Mouse (Mus musculus): ENCODE results near the gene Il23a. TPM values are rescaled to one million over a fixed set of nuclear protein-coding genes. Genes with fewer than 3 reads are reported as not detected.
A peak's percentile ranks its signal among the peaks of the same experiment; 100 is the strongest.
"Not testable (repeated sequence)": the region's sequence is repeated elsewhere in the genome, so short reads cannot be mapped to it uniquely, and the experiment has no call there.

Gene Il23a
- polyA plus RNA-seq, 1 experiment from 2014 or later = 0.12 TPM

DNA sequence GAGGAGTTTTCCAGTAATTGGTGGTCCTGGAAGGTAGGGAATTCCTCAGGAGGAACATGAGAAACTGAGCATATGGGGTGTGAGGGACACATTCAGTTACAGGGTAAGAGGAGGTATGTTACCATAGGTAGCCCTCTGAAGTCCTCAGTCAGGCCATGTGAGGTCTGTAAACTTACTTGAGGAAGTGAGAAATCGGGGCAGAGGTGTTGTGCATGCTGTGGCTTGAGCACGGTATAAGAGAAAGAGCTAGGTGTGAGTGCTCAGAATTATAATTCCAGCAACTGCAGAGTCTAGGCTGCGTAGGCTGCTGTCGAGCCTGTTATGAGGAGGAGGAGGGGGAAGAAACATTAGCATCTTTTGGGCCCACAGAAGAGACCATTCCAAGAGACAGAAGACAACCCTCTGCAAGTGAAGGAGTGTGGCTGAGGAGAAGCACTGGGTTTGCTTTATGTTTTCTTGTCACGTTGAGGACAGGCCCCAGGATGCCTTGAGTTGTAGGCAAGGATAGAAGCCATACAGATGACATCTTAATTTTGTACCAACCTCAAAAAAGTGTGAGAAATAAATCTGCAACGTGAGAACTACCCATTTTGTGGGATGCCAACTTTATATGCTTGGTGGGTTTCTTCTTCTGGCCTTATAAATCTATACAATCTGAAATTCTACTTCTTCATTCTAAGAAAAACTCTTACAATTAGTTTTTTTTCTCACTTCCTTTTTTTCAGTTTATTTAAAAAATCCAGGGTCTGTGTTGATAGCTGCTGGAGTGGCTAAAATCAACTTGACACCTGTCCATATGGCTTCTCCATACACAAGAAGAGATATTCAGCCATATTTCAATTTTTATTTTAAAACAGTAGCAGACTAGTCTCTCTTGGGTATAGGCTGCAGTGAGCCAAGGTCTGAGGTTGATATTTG is 34.9 kb downstream of the Il23a start:
- whole genome bisulfite sequencing (ENCODE audit: insufficient replicate concordance) = 57% methylated on average over 6 of the region's 6 CpGs
- no peak overlapping the region for H3K27ac ChIP-seq (ENCODE audit: low read length)
- no peaks in the 10 kb centered on the region for H3K36me3 ChIP-seq (ENCODE audit: control insufficient read depth, insufficient read depth)
- peaks cover 4% of the 10 kb centered on the region for H3K4me1 ChIP-seq (ENCODE audit: control insufficient read depth, low read depth, low read length)
- H3K4me2 ChIP-seq (ENCODE audit: low read depth, low read length) = no peak overlapping the region
- no peak for ATAC-seq (ENCODE audit: low read depth)
- no peaks in the 10 kb centered on the region for H3K27me3 ChIP-seq (ENCODE audit: control insufficient read depth, insufficient read depth, low read depth, low read length)
- no peak overlapping the region for H3K4me3 ChIP-seq (ENCODE audit: low read depth, low read length)
- H3K9me3 ChIP-seq (replicated peaks; ENCODE audit: control insufficient read depth, low read length) = no peaks in the 10 kb centered on the region
- no peak overlapping the region for H3K9ac ChIP-seq (ENCODE audit: low read depth, low read length)

DNA sequence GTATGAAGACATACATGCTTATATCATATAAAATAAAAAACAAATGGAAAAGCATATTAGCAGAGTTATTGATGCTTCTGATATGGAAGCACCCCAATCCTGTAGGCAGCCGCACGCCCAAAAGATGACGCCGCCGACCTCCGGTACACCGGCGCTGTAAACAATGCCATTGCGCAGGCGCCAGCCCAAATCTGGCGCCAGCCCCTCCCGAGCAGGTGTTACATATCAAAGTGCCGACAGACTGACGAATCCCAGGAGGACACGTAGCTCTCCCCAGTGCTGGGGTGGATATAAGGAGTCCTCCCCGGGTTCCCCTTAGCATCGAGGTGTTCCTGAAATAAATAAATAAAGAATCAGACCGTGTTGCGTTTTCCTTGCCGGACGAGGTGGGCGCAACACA is 36.3 kb downstream of the Il23a start:
- Histone ChIP-seq H3K9ac (ENCODE audit: low read depth, low read length) (no peak overlapping the region), H3K9me3 (replicated peaks; ENCODE audit: control insufficient read depth, low read length) (no peaks in the 10 kb centered on the region), H3K36me3 (ENCODE audit: control insufficient read depth, insufficient read depth) (no peaks in the 10 kb centered on the region), H3K4me2 (ENCODE audit: low read depth, low read length) (no peak overlapping the region), H3K27me3 (ENCODE audit: control insufficient read depth, insufficient read depth, low read depth, low read length) (no peaks in the 10 kb centered on the region), H3K4me3 (ENCODE audit: low read depth, low read length) (no peak overlapping the region), H3K27ac (ENCODE audit: low read length) (no peak overlapping the region), H3K4me1 (ENCODE audit: control insufficient read depth, low read depth, low read length) (peaks cover 4% of the 10 kb centered on the region)
- ATAC-seq (ENCODE audit: low read depth) = no peak
- 80% methylated on average over 22 of the region's 22 CpGs for WGBS (ENCODE audit: insufficient replicate concordance)

DNA sequence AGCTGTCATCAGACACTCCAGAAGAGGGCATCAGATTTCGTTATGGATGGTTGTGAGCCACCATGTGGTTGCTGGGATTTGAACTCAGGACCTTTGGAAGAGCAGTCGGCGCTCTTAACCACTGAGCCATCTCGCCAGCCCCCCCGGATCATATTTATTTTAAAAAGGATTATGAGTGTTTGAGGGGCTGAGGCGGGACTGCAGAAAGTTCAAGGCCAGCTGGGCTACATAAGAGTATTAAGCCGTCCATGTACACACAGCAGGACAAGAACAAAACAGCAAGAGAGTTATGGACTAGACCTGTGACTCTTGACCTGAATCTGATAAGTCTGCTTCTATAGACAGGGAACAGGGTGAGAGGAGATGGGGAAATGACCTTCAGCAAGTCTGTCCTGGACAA is 38.2 kb downstream of the Il23a start:
- not testable (repeated sequence) for H3K27me3 ChIP-seq (ENCODE audit: control insufficient read depth, insufficient read depth, low read depth, low read length); H3K27ac ChIP-seq (ENCODE audit: low read length); H3K4me3 ChIP-seq (ENCODE audit: low read depth, low read length); H3K36me3 ChIP-seq (ENCODE audit: control insufficient read depth, insufficient read depth); ATAC-seq (ENCODE audit: low read depth); H3K9ac ChIP-seq (ENCODE audit: low read depth, low read length); H3K4me1 ChIP-seq (ENCODE audit: control insufficient read depth, low read depth, low read length); H3K4me2 ChIP-seq (ENCODE audit: low read depth, low read length); H3K9me3 ChIP-seq (replicated peaks; ENCODE audit: control insufficient read depth, low read length)
- 77% methylated on average over 7 of the region's 7 CpGs for WGBS (ENCODE audit: insufficient replicate concordance)

DNA sequence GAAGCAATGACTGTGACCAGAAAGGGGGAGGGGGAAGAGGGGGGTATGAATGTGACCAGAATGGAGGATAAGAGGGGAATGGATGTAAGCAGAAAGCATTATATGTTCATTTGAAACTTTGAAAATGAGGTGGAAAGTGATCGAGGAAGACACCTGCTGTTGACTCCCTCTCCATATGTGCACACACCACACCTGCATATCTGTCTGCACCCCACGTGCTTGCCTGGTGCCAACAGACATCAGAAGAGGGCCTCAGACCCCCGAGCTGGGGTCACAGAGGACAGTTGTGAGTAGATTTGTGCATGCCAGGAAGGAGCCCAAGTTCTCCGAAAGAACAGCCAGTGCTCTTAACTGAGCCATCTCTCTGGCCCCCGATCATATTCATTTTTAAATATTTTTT is 38.6 kb downstream of the Il23a start:
- no peaks in the 10 kb centered on the region for H3K27me3 ChIP-seq (ENCODE audit: control insufficient read depth, insufficient read depth, low read depth, low read length)
- 63% methylated on average over 5 of the region's 5 CpGs for WGBS (ENCODE audit: insufficient replicate concordance)
- no peak overlapping the region for H3K4me2 ChIP-seq (ENCODE audit: low read depth, low read length)
- H3K4me3 ChIP-seq (ENCODE audit: low read depth, low read length) = no peak overlapping the region
- no peak overlapping the region for H3K9ac ChIP-seq (ENCODE audit: low read depth, low read length)
- no peak overlapping the region for H3K27ac ChIP-seq (ENCODE audit: low read length)
- no peak for ATAC-seq (ENCODE audit: low read depth)
- H3K4me1 ChIP-seq (ENCODE audit: control insufficient read depth, low read depth, low read length) = peaks cover 4% of the 10 kb centered on the region
- no peaks in the 10 kb centered on the region for H3K36me3 ChIP-seq (ENCODE audit: control insufficient read depth, insufficient read depth)
- no peaks in the 10 kb centered on the region for H3K9me3 ChIP-seq (replicated peaks; ENCODE audit: control insufficient read depth, low read length)

DNA sequence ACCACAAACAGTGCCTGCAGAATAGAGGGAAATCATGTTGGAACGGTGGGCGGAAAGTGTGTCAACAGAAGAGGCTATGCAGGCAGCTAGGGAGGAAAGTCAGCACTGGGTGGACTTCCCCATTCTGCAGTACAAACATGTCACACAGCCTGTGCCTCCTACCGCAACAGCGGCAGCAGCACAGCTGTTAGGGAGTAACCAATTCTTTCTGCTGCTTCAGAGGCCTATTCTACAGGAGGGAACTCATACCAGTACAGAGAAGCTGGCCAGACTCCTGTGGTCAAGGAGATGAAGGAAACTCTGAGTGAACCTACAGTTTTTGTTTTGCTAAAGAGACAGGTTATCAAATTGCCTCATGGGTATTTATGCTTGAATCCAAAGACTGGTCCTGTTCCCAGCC is 39.6 kb downstream of the Il23a start:
- whole genome bisulfite sequencing (ENCODE audit: insufficient replicate concordance) = 24% methylated on average over 4 of the region's 4 CpGs
- peak overlapping the region; percentile 54; the same call in 1 of the 2 replicates for H3K27ac ChIP-seq (ENCODE audit: low read length)

DNA sequence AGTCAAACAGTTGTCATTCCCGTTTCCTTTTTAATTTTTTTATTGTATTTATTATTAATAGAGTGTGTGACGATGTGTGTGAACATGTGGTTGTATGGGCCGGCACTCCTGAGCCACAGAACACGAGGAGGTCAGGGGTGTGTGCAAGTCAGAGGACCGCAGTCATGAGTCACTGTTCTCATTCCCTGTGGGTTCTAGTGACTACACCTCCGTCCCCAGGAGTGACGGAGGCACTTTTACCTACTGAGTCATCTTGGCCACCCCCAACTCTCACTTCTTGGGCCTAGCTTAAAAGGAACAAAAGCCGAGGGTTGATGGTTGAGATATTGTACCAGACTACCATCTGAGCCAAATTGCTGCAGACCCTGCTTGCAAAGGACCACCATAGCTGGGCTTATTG is 42.2 kb downstream of the Il23a start:
- Histone ChIP-seq H3K27ac (ENCODE audit: low read length) (no peak overlapping the region), H3K9ac (ENCODE audit: low read depth, low read length) (no peak overlapping the region)

More for the DNA sequence above, 39.6 kb downstream of the Il23a start:
- Histone ChIP-seq H3K4me3 (ENCODE audit: low read depth, low read length) (no peak overlapping the region), H3K9ac (ENCODE audit: low read depth, low read length) (no peak overlapping the region), H3K9me3 (replicated peaks; ENCODE audit: control insufficient read depth, low read length) (no peaks in the 10 kb centered on the region), H3K4me1 (ENCODE audit: control insufficient read depth, low read depth, low read length) (peaks cover 4% of the 10 kb centered on the region), H3K4me2 (ENCODE audit: low read depth, low read length) (no peak overlapping the region), H3K36me3 (ENCODE audit: control insufficient read depth, insufficient read depth) (no peaks in the 10 kb centered on the region), H3K27me3 (ENCODE audit: control insufficient read depth, insufficient read depth, low read depth, low read length) (no peaks in the 10 kb centered on the region)
- peak; percentile 60 for ATAC-seq (ENCODE audit: low read depth)

DNA sequence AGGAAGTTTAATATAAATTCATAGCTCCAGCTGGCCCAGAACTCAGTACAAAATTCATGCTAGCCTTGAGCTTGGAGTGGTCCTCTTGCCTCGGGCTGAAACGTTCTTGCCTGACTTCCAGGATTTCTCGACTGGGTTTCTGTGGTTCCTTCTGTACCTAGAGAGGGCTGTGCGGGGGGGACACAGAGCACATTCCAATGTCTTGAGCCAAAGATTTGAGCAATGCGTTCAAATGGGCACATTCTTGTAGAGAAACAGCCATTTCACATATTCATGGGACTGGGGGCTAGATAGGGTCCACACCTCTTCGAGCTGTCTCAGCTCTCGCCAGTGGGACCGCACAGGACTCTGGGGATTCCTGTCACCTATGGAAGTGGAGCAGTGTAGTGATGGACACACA is 42.6 kb downstream of the Il23a start:
- no peak overlapping the region for H3K27ac ChIP-seq (ENCODE audit: low read length)
- WGBS (ENCODE audit: insufficient replicate concordance) = 77% methylated on average over 8 of the region's 8 CpGs
- H3K27me3 ChIP-seq (ENCODE audit: control insufficient read depth, insufficient read depth, low read depth, low read length) = no peaks in the 10 kb centered on the region
- H3K4me2 ChIP-seq (ENCODE audit: low read depth, low read length) = no peak overlapping the region
- H3K4me3 ChIP-seq (ENCODE audit: low read depth, low read length) = no peak overlapping the region
- H3K4me1 ChIP-seq (ENCODE audit: control insufficient read depth, low read depth, low read length) = peaks cover 4% of the 10 kb centered on the region
- H3K9ac ChIP-seq (ENCODE audit: low read depth, low read length) = no peak overlapping the region
- peaks cover 17% of the 10 kb centered on the region for H3K36me3 ChIP-seq (ENCODE audit: control insufficient read depth, insufficient read depth)
- H3K9me3 ChIP-seq (replicated peaks; ENCODE audit: control insufficient read depth, low read length) = no peaks in the 10 kb centered on the region
- no peak for ATAC-seq (ENCODE audit: low read depth)

More for the DNA sequence above, 42.2 kb downstream of the Il23a start:
- Histone ChIP-seq H3K4me2 (ENCODE audit: low read depth, low read length) (no peak overlapping the region), H3K36me3 (ENCODE audit: control insufficient read depth, insufficient read depth) (peaks cover 13% of the 10 kb centered on the region), H3K27me3 (ENCODE audit: control insufficient read depth, insufficient read depth, low read depth, low read length) (no peaks in the 10 kb centered on the region), H3K9me3 (replicated peaks; ENCODE audit: control insufficient read depth, low read length) (no peaks in the 10 kb centered on the region), H3K4me3 (ENCODE audit: low read depth, low read length) (no peak overlapping the region), H3K4me1 (ENCODE audit: control insufficient read depth, low read depth, low read length) (peaks cover 4% of the 10 kb centered on the region)
- ATAC-seq (ENCODE audit: low read depth) = no peak
- 75% methylated on average over 8 of the region's 8 CpGs for WGBS (ENCODE audit: insufficient replicate concordance)

DNA sequence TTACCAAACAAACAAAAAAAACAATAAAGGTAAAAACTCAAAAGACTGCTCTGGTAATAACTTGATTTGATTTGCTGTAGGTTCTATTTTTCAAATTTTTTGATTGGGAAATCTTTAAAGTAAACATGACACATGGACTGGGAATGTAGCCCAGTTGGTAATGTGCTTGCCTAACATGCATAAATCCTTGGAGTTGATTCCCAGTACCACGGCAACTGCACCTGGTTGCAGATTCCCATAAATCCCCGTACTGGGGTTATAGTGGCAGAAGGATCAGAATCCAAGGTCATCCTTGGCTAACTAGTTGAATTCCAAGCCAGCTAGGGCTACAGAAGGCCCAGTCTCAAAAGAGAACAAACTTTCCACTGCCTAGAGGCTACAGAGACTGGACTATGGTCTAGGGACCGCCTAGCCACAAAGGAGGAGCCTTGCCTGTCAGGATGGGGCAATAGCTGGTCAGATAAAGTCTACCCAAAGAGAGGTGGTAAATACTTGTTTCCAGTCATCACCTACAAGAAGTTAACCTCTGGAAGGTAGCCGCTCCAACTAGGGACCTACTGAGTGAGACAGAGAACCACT is 44.8 kb downstream of the Il23a start, which contains the start of gene Apon:
Gene Apon, plus strand, starts transcription at position 420 of the 579 bp plus-strand sequence.
- H3K36me3 ChIP-seq (ENCODE audit: control insufficient read depth, insufficient read depth) = peaks cover 35% of the 10 kb centered on the region
- peak; percentile 48 for ATAC-seq (ENCODE audit: low read depth)
- no peaks in the 10 kb centered on the region for H3K27me3 ChIP-seq (ENCODE audit: control insufficient read depth, insufficient read depth, low read depth, low read length)
- no peak within 1 kb of the TSS for H3K9ac ChIP-seq (ENCODE audit: low read depth, low read length)
- no peak within 1 kb of the TSS for H3K4me2 ChIP-seq (ENCODE audit: low read depth, low read length)
- H3K4me1 ChIP-seq (ENCODE audit: control insufficient read depth, low read depth, low read length) = no peaks in the 10 kb centered on the region
- no peak within 1 kb of the TSS for H3K4me3 ChIP-seq (ENCODE audit: low read depth, low read length)
- 67% methylated on average over 4 of the region's 4 CpGs for WGBS (ENCODE audit: insufficient replicate concordance)
- no peaks in the 10 kb centered on the region for H3K9me3 ChIP-seq (replicated peaks; ENCODE audit: control insufficient read depth, low read length)
- peak within 1 kb of the TSS; percentile 18 for H3K27ac ChIP-seq (ENCODE audit: low read length)

DNA sequence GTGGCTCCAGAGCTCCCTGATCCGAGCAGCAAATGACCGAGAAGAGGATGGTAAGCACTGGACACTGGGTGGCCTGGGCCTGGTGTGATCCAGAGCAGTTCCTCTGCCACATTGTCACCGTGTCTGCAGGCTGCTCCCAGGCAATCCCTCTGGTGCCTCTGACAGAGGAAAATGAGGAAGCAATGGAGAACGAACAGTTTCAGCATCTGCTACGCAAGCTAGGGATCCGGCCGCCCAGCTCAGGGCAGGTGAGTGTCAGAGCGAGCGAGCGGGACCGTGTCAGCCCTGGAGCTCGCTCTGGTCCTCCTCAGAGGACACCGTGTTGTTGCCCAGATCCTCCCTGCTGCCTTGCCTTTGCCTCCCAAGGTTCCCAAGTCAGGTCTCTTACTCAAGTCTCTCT is 48.0 kb downstream of the Il23a start:
- WGBS (ENCODE audit: insufficient replicate concordance) = 82% methylated on average over 13 of the region's 13 CpGs
- H3K36me3 ChIP-seq (ENCODE audit: control insufficient read depth, insufficient read depth) = peaks cover 58% of the 10 kb centered on the region

More for the DNA sequence above, 48.0 kb downstream of the Il23a start:
- Histone ChIP-seq H3K27me3 (ENCODE audit: control insufficient read depth, insufficient read depth, low read depth, low read length) (no peaks in the 10 kb centered on the region), H3K4me3 (ENCODE audit: low read depth, low read length) (no peak overlapping the region), H3K4me1 (ENCODE audit: control insufficient read depth, low read depth, low read length) (no peaks in the 10 kb centered on the region), H3K9ac (ENCODE audit: low read depth, low read length) (no peak overlapping the region), H3K27ac (ENCODE audit: low read length) (no peak overlapping the region), H3K4me2 (ENCODE audit: low read depth, low read length) (no peak overlapping the region), H3K9me3 (replicated peaks; ENCODE audit: control insufficient read depth, low read length) (no peaks in the 10 kb centered on the region)
- ATAC-seq (ENCODE audit: low read depth) = no peak
